Mouse (Mus musculus) left cerebral cortex, postnatal 25 days (tissue): ENCODE measurements around the gene Mul1. TPM values are rescaled to one million over a fixed set of nuclear protein-coding genes. Genes with fewer than 3 reads are reported as not detected.

Experiments
- DNase-seq, 2 experiments: peaks; one replicate each; pipeline ENCODE4 v3.0.0; 2022; ENCODE audit warnings: low spot score in 2 of 2, mixed read lengths in 1 of 2
- intact Hi-C: fragments of 180-260 bp; cut with DNase I; formaldehyde crosslinking; loops from one replicate; pipeline ENCODE4 v1.15.1; 2025
- total RNA-seq, 2 experiments: library from RNA; stranded (reverse); gene quantifications; 2 replicates each; pipeline ENCODE4 v1.2.3; 2021

The Mul1 gene
- total RNA-seq, 2 experiments from 2014 or later, result 61.8 to 61.9 TPM

GRCm38 (mm10) chr4:138482721-138483120 lies 48.2 kb downstream of the Mul1 start:
- no peak for DNase-seq
- intact Hi-C loops, result no loop called here

GRCm38 (mm10) chr4:138488241-138488640 lies 53.8 kb downstream of the Mul1 start:
- DNase-seq, result no peak
- intact Hi-C loops, result no loop called here

GRCm38 (mm10) chr4:138491088-138491487 lies 56.6 kb downstream of the Mul1 start:
- no peak for DNase-seq
- intact Hi-C loops, result no loop called here

Other genes starting within 250 kb of the Mul1 start
- gene Hp1bp3, start 218.4 kb upstream of the Mul1 start, total RNA-seq, result 100 to 1,000 TPM; 169 to 180 TPM
- gene Sh2d5, start 184.3 kb upstream of the Mul1 start, total RNA-seq, result 10 to 100 TPM; 60.0 to 68.4 TPM
- gene Kif17, start 184.2 kb upstream of the Mul1 start, total RNA-seq, result 10 to 100 TPM; 23.7 to 25.1 TPM
- gene Ddost, start 129.9 kb upstream of the Mul1 start, total RNA-seq, result 10 to 100 TPM; 94.8 to 96.3 TPM
- gene Pink1, start 108.4 kb upstream of the Mul1 start, total RNA-seq, result 100 to 1,000 TPM; 261 to 283 TPM
- gene Cda, start 66.7 kb upstream of the Mul1 start, total RNA-seq, result 1 to 10 TPM; 1.7 to 2.1 TPM
- 10 to 100 TPM; 27.8 to 34.8 TPM for gene Fam43b, start 38.1 kb upstream of the Mul1 start, total RNA-seq
- 1,000 to 10,000 TPM; 1,251 to 1,365 TPM for gene Camk2n1, start 19.6 kb downstream of the Mul1 start, total RNA-seq
- gene Vwa5b1, start 201.2 kb downstream of the Mul1 start, total RNA-seq, result 1 to 10 TPM; 4.5 to 7.0 TPM